Mouse (Mus musculus): ENCODE data around the gene Aup1.

The Aup1 gene

DNA sequence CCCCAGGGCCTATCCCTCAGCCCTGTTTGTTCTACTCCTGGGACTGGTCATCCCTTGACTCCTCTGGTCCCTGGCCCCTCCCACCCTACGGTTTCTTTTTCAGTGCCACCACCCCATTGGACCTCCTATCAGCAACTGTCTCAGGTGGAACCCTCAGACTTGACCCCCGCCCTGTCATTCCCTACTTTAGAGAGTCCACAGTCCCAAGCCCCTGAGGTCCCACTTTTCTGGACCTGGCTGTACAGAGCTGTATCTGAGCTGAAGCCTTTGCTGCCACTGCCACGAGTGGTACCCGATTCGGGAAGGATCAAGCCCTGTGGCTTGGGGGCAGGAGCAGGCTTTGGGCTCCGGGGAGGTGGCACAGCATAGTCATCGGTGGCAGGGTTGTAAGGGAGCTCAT, 23.2 kb upstream of the Aup1 start:
- DNase-seq (ENCODE audit: low spot score in 2 of 2), result no peak

DNA sequence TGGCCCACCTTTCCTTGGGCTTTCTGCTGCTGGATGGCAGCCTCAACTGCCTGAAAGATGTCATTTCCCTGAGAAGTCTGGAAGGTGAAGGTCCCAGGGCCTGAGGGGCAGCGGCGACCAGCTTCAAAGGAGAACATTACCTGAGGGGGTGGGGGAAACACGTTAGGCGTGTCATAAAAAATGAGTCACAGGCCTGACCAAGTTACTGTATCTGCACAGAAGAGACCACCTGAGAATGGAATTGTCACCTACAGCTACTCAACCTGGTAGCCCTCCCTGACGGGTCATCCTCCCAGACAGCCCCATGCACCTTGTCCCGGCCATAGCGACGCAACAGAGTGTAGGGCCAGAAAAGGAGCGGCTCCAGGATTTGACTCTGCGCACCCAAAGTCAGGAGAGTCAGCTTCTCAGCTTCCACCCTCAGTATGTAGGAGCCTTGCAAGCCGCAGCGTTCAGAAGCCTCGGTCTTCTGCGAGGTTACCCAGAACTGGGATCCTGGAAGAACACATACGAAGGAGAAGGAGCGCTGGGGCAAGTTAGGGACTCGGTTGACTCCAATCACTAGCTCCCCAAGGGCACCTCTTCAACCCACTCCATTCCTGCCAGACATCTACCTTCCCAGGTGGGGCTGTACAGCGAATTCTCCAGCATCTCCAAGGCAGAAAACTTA, 22.3 kb upstream of the Aup1 start:
- no peak for DNase-seq (ENCODE audit: low spot score in 2 of 2)

DNA sequence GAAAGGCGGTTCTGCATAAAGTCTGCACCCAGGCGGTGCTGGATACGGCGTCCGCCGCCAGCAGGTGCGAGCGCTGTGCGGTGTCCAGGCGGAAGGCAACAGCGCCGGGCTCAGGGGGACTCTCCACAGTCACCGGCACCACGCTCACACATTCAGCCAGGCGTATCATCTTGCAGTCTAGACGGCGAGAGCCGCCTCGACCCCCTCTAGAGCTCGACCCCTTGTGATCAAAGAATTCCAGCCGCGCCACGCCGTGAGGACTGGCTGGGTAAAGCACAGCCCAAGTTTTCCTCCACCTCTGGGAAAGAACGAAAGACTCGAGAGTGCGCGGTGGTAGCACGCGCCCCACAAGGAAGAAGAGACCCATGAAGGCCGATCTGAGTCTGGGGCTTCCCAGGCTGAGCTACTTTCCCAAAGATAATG, 21.5 kb upstream of the Aup1 start:
- DNase-seq (ENCODE audit: low spot score in 2 of 2), result no peak

DNA sequence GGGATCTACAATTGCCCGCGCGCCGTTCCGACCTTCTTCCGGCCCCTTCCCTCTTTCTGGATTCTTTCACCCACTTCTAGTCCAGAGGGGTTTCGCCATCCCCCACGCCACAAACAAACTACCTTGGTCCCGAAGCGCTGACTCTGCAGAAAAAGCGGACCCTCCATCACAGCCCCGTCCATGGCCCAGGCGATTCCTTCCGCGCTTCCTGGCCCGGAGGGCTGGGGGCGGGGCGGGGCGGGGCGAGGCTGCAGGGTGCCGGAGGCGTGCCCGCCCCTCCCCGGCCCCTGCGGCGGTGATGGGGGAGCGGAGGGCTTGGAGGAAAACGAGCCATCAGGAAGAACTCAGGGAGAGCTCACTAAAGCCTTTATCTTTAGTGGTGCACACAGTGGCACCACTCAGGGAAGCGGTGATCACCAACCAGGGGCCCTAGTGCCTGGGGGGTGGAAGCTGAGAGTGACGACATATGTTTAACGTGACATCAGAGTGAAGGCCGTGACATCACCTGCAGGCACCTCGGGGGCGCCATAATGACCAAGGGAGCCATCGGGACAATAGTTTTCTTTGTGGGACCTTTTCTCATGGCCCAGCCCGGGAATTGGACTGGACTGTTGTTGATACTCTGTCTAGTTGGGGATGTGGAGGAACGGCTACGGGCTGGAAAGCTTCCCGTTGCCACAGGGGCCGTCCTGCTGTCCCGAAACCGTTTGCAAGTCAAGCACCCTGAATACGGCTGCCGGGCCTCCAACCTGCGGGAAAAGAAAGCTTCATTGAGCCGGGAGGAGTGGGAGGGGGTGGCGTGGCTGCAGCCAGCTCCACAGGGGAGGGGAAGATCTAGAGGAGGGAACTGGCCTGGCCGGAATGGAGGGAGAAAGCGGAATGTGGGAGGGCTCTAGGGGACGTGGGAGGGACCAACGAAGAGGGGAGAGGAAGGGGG, 20.8 kb upstream of the Aup1 start, which contains the start of the genes Dok1 and Loxl3:
Gene Dok1 (minus strand): TSS at position 223 of the 937 bp plus-strand sequence.
Gene Loxl3 (plus strand): TSS at position 925 of the 937 bp plus-strand sequence.
- DNase-seq (ENCODE audit: low spot score in 2 of 2), result no peak

DNA sequence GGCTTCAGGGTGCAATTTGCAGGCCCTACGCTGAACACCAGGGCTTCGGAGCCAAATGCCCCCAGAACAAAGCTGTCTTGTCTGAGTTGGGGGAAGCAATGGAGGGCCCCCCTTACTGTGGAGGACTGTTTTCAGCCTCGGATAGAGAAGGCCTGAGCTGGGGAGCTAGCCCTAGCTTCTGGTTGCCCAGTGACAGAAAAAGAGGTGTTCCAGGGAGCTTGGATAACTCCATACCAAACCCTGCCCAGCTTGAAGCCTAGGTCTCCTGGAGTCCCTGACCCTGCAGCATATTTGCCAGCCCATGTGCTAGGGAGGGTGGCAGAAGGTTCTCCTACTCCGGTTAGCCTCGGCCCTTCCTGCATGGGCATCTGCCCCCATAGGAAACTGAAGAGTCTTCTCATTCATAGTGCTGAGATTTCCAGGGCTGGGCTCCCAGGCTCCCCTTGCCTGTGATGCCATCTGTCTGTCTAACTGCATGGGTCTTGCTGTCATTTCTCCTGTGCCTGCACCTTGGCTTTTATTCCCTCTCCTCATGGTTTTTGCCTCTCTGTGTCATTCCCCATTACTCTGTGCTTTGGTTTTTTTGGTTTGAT, 19.8 kb upstream of the Aup1 start:
- no peak for DNase-seq (ENCODE audit: low spot score in 2 of 2)

DNA sequence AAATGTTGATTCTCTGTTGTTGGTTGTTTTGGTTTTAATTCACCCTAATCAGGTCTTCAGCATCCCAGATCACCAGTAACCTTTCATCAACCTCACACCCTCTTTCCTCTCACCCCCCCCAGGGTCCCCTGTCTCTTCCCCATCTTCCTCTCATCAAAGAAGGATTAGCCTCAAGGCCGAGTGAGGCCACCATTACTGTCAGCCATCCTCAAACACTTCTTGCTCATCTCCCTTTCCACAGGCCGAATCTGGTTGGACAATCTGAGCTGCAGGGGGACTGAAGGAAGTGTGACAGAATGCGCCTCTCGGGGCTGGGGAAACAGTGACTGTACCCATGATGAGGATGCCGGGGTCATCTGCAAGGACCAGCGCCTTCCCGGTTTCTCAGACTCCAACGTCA, 17.1 kb upstream of the Aup1 start:
- DNase-seq (ENCODE audit: low spot score in 2 of 2), result no peak

DNA sequence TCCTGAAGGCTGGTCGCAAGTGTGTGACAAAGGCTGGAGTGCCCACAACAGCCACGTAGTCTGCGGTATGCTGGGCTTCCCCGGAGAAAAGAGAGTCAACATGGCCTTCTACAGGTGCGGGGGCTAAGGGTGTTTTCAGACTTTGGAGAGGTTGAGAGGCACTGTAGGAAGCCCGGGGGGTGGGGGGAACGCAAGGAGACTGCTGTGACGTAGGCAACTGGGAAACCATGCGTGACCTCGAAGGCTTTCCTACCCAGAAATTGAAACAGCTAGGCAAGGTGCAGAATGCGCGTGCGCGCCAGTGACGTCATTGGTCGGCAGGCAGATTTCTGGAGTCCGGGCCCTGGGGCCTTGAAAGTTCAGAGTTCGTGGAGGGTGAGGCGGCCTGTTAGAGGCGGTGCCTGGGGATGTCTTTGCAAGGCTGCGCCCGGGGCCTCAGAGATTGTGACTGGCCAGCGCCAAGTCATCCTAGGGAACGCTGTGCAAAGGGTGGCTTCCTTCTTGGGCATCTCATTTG, 15.8 kb upstream of the Aup1 start:
- peak; percentile 73 to 81 for DNase-seq (ENCODE audit: low spot score in 2 of 2)

DNA sequence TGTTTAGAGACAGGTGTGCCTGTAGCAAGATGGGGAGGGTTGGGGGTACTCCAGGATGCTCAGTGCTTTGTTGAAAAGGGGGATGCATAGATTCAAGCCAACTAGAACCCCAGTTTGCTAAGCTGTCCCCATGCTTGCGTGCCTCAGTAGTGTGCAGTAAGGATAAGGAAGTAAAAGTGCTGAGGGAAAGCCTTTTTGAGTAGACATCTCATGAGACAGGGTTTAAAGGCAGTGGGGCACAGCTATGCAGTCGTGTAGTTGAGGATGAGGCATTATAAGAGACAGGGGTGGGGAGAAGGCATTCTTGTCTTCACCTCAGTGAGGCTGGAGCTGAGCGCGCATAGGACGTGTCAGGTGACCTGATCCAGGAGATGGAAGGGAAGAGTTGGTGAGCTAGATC, 13.7 kb upstream of the Aup1 start:
- DNase-seq (ENCODE audit: low spot score in 2 of 2), result no peak

DNA sequence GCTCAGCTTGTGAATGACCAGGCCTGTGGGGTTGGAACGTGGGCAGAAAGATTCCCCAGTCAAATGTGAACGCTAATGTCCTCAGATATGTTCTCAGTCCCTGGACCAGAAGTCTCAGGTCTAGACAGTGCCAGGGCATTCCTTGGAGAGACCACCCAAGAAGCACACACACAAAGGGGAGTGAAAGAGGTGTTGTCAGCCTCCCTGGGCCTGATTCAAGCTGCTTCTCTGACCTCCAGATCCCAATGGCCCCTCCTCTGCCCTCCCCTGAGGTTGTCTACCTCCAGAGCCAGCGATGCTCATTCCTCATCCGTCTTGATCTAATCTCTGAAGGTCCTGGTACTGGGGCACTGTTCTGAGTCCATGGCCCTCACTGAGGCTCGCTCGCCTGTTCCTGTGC, 10.8 kb upstream of the Aup1 start:
- no peak for DNase-seq (ENCODE audit: low spot score in 2 of 2)

DNA sequence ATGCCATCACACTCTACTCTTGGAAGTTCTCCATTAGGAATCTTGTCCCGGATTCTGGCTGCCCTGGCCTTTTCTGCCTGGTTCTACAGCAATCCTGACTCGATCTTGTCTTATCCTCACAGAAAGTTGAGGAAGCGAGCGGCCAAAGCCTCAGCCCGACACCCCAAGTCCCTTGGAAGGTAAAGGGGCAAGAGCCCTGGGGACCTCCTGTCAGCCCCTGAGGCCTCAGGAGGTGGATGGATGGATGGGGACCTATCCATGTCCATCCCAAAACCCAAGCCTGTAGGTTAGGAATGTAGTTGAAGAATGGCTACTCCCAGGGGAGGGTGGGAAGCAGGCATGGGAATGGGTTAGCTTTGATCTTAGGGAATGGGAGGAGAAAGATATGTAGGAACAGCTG, 10.3 kb upstream of the Aup1 start:
- no peak for DNase-seq (ENCODE audit: low spot score in 2 of 2)

DNA sequence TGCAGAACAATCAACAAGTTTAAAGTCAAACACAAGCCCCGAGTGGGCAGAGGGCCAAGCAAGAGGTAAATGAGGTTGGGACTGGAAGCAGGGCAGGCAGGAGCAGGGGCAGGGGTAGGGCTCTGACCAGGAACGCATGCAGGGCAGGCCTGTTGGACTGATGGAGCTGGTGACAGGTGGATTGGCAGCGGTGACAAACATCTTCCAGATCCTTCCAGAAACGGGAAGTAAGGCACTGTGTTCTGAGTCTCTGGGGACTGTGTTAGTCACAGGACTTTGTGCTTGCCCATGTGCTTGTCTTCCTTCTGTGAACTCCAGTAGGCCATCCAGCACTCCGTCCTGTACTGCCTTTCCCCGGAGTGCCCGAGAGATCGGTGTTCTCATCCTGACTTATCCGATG, 9.6 kb upstream of the Aup1 start:
- DNase-seq (ENCODE audit: low spot score in 2 of 2), result no peak

DNA sequence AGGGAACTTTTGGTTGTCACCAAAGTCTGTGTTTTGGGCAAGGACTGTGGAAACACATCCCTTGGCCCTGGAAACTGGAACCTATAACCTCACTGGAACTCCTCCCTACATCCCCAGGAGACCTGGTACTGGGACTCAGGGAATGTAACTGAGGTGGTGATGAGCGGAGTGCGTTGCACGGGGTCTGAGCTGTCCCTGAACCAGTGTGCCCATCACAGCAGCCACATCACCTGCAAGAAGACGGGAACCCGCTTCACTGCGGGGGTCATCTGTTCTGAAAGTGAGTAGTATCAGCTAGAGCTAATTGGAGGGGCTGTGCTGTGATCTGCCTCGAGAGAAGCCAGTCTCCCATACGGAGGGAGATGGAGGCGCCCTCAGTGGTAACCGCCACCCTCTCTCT, 5.0 kb upstream of the Aup1 start:
- DNase-seq (ENCODE audit: low spot score in 2 of 2), result no peak

DNA sequence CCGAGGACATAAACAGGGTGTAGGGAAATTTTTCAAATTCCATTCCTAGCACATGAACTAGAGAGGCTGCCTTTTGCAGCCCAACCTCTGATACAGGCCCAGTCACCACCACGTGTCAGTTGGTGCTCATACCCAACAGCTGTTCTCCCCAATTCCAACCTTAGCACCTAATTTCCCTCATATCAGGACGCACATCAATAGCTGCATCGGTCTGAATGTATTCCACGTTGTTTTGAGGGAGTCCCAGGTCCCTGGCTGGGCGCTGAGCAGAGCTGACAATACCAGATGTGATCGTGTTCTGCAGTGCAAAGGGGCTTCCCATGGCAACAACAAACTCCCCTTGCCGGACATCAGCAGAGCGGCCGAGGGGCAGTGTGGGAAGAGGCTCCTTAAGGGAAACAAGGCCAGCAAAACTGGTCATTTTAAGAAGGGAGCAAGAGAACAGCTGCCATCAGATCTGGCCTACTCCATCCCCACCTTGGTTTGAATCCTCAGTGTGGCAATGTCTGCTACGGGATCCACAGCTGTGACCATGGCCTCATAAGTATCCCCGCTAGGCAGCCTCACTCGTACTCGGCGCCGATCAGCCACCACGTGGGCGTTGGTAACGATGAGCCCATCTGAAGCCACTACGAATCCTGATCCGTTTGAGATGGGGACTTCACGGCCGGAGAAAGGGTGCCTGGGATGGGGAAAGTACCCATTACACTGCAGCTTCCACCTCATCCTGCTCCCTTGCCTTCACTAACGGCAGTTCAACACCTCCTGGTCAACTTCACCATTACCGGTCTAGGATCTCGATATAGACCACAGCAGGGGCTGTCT, 973 bp upstream of the Aup1 start:
- peak in 1 of 2 experiments; percentile 31 for DNase-seq (ENCODE audit: low spot score in 2 of 2)

DNA sequence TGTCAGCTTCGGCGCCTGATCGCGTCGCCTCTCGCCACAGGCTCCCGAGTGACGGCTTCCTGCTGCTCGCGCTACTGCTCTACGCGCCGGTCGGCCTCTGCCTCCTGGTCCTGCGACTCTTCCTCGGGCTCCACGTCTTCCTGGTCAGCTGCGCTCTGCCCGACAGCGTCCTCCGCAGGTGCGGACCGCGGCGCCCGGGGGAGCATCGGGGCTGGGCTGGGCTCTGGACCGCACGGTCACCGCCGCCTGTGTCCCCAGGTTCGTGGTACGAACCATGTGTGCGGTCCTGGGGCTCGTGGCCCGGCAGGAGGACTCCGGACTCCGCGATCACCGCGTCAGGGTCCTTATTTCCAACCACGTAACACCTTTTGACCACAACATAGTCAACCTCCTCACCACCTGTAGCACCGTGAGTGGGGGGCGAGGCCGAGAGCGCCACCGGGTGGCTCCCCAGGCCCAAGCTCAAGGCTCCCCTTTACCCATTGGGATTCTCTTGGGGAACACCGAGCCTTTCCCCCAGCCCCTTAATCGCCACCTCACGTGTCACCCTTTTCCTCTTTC, 630 bp downstream of the Aup1 start, which contains the start of gene Htra2:
Gene Htra2 (minus strand): TSS at position 403 of the 561 bp plus-strand sequence.
- no peak for DNase-seq (ENCODE audit: low spot score in 2 of 2)

DNA sequence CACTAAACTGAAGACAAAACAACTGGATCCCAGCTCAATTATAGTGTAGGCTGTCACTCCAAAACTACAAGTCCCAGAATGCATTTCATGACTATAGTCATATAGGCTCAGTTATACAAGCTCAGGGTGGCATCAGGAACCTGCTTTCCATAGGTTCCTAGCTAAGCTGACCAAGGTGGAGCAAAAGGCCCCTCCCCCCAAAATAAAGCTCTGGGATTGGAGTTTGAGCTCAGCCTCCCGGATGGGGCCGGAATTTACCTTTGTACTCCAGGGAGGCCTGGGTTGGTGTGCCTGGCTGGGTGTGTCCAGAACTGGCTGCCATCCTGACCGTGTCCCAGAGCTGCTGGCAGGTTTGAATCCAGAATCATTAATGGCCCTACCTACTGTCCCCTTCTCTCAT, 3.5 kb downstream of the Aup1 start, which contains the start of gene Dqx1:
Gene Dqx1 (plus strand): TSS at position 55 of the 400 bp plus-strand sequence.
- no peak for DNase-seq (ENCODE audit: low spot score in 2 of 2)

DNA sequence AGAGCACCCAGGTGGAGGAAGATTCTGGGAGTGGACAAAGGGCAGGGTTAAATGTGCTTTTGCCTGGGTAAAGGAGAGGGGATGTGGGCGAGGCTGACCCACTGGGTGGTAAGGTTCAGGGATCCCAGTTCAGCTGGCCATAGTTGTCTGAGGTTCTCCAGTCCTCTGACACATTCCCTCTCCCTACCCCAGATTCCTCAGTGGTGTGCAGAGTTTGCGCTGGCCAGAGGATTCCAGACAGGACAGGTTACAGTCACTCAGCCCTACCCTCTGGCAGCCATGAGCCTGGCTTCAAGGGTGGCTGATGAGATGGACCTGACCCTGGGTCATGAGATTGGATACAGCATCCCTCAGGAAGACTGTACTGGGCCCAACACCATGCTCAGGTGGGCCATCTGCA, 4.4 kb downstream of the Aup1 start:
- DNase-seq (ENCODE audit: low spot score in 2 of 2), result no peak

DNA sequence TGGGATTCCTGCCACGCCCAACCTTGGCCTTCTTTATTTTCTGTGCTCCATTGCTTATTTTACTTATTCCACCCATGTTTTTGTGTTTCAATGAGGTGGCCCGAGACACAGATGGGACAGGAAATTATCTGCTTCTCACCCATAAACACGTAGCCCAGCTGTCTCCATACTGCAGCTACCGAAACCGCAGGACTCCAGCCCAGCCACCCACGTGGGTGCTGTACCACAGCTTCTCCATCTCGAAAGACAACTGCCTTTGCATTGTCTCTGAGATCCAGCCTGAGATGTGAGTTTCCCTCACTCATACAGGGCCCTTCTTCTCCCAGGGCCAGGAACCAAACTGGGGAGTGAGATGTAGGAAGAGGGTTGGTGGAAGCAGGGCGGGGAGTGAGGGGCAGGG, 11.7 kb downstream of the Aup1 start:
- no peak for DNase-seq (ENCODE audit: low spot score in 2 of 2)

DNA sequence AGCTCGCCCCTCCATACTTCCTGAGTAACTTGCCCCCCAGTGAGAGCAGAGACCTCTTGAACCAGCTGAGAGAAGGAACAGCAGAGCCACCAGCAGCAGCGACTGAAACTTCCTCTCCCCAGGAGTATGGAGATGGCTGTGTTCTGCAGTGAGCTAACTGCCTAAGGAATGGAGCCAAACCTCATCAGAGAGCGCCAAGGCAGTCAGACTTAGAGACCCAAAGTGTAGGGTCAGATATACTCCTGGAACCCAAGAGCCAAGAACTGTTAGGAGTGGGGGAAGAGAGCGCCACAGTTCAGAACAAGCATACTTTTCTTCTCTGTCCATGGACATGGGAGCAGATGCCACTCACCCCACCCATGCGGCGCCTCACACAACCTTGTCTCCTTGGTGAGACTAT, 12.1 kb downstream of the Aup1 start:
- DNase-seq (ENCODE audit: low spot score in 2 of 2), result no peak

DNA sequence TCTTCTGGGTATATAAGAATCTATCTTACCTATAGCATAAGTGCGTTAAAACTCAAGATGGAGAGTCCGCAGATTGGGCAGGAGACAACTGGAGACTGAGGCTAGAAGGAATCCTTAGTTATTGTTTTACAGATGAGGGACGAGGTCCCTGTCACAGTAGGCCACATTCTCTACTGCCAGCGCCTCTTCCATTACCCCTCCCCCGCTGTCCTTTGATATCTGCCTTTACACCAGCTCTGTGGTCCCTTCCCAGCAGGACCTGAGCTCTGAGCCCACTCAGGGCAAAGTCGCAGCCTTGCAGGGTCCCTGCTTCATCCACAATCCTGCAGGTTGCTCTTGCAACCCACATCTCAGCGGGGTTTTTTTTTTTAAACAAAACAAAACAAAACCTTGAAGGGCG, 13.9 kb downstream of the Aup1 start:
- DNase-seq (ENCODE audit: low spot score in 2 of 2), result no peak

DNA sequence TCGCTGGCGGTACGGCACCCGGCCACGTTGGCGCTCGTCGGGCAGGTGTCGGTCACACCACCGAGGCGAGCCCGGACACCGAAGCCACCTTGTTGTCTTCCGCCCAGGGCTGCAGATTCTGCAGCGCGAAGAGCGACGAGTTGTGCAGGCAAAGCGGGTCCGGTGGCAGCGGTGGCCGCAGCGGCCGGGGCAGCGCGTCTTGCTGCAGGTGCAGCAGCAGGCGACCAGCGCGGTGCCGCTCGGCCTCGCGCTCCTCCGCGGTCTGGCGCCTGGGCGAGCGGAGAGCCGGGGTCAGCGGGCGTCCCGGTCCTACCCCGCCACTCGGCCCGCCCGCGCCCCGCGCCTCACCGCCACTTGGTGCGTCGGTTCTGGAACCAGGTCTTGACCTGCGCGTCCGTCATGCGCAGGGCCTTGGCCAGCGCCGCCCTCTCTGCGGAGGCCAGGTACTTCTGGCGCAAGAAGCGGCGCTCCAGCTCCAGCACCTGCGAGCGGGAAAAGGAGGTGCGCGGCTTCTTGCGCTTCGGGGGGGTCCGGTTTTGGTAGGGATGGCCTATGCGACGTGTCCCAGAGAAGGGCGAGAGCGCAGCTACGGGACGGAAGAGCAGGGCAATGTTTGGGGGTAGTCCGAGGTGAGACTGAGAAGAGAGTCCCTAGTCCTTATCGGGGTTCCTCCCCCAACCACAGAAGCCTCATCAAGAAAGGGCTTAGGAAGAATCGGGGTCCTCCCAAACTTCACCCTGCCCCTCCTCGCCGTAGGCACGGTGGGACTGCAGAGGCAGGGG, 14.6 kb downstream of the Aup1 start:
- DNase-seq (ENCODE audit: low spot score in 2 of 2), result no peak
